Mouse (Mus musculus) thymus, adult 2 months (tissue): ENCODE measurements around the gene Naalad2. TPM values are rescaled to one million over a fixed set of nuclear protein-coding genes. Genes with fewer than 3 reads are reported as not detected.

Source experiments
- DNase-seq: peaks from one replicate; pipeline ENCODE4 v3.0.0; 2021
- H3K27ac ChIP-seq: fragments of 200-500 bp; 2 replicates; pipeline ENCODE4 v1.5.1; 2012; ENCODE audit warnings: low read length, control low read depth; ENCODE audit not compliant: control insufficient read depth, insufficient read depth
- H3K27me3 ChIP-seq: fragments of 200-500 bp; 2 replicates; pipeline ENCODE4 v1.6.1; 2012; ENCODE audit warnings: mild to moderate bottlenecking, low read length, moderate library complexity, mixed read lengths; ENCODE audit not compliant: control insufficient read depth, insufficient read depth
- H3K36me3 ChIP-seq: fragments of 200-500 bp; 2 replicates; pipeline ENCODE4 v1.6.1; 2012; ENCODE audit warnings: mild to moderate bottlenecking, low read length, moderate library complexity; ENCODE audit not compliant: control insufficient read depth, insufficient read depth
- H3K4me1 ChIP-seq: fragments of 200-500 bp; replicated peaks from 2 replicates; pipeline ENCODE4 v1.6.1; 2012; ENCODE audit warnings: low read length; ENCODE audit not compliant: control insufficient read depth, insufficient read depth
- H3K4me3 ChIP-seq: fragments of 200-500 bp; 2 replicates; pipeline ENCODE4 v1.5.1; 2012; ENCODE audit warnings: mild to moderate bottlenecking, low read length, control low read depth, moderate library complexity; ENCODE audit not compliant: control insufficient read depth, insufficient read depth
- CTCF ChIP-seq: fragments of 200-500 bp; IDR thresholded peaks from 2 replicates; pipeline ENCODE4 v1.5.1; 2012; ENCODE audit warnings: mild to moderate bottlenecking, control low read depth, low read length, moderate library complexity, borderline replicate concordance; ENCODE audit not compliant: control insufficient read depth, poor library complexity, insufficient read depth; ENCODE audit errors: extremely low read depth
- POLR2A ChIP-seq: fragments of 200-500 bp; IDR thresholded peaks from 2 replicates; pipeline ENCODE4 v1.6.1; 2012; ENCODE audit warnings: mild to moderate bottlenecking, low read length, control low read depth, moderate library complexity; ENCODE audit not compliant: control insufficient read depth, poor library complexity, insufficient read depth; ENCODE audit errors: extremely low read depth
- WGBS: fragments of 180-500 bp; shearing (Covaris S2); methylation state at CpG from one replicate; pipeline ENCODE4 v1.1.7; 2018; 5-methylcytosine and 5-hydroxymethylcytosine counted together
- polyA plus RNA-seq: library from polyadenylated mRNA; depleted of rRNA; stranded (reverse); fragments of >200 nt; gene quantifications from 2 replicates; pipeline ENCODE4 v1.2.3, GENCODE M21; 2012; rRNA removed

The Naalad2 gene
- polyA plus RNA-seq, 1 experiment = 0.43 TPM

DNA sequence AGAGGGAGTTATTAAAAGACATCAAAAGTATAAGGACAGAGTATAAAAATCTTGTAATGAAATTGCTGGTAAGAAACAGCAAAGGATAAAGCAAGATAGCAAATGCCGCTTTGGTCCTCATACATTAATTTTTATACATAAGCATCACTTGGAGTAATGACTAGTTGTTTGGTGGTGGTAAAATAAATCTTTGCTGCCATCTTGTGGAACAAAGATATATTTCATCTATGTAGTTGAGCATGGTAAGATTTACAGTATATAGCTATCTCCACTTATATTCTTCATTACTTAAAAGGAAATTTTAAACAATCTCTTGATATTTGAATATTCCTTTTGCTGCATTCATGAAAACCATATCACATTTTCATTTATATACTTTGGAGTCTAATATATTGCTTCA, 125.3 kb downstream of the Naalad2 start:
- no peak for DNase-seq
- H3K27ac ChIP-seq = no peak overlapping the region
- no peak overlapping the region for H3K4me3 ChIP-seq
- H3K4me1 ChIP-seq = no peaks in the 10 kb centered on the region
- H3K27me3 ChIP-seq = no peaks in the 10 kb centered on the region
- H3K36me3 ChIP-seq = no peaks in the 10 kb centered on the region
- 66% methylated on average over 1 of the region's 1 CpGs for WGBS
- no peak for TF ChIP-seq CTCF
- TF ChIP-seq POLR2A = no peak

DNA sequence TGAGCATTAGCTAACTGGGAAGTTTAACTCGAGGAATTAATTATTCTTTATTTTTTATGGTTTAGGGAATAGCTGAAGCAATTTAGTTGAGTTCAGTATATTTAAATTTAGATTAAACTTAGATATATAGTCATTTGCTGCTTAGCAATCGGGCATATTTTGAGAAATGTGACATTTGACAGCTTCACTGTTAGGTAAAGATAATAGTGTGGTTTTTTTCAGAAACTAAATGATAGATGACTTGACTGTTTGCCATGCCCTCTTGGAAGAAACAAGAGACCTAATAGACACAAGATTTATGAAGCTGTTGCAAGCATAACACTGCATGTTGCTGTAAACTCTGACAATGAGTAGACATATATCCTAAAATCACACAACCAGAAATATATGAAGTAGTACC, 126.0 kb downstream of the Naalad2 start:
- TF ChIP-seq CTCF (no peak), POLR2A (no peak)
- no peak for DNase-seq
- 48% methylated on average over 2 of the region's 2 CpGs for whole genome bisulfite sequencing
- Histone ChIP-seq H3K36me3 (no peaks in the 10 kb centered on the region), H3K4me3 (no peak overlapping the region), H3K4me1 (no peaks in the 10 kb centered on the region), H3K27me3 (no peaks in the 10 kb centered on the region), H3K27ac (no peak overlapping the region)

DNA sequence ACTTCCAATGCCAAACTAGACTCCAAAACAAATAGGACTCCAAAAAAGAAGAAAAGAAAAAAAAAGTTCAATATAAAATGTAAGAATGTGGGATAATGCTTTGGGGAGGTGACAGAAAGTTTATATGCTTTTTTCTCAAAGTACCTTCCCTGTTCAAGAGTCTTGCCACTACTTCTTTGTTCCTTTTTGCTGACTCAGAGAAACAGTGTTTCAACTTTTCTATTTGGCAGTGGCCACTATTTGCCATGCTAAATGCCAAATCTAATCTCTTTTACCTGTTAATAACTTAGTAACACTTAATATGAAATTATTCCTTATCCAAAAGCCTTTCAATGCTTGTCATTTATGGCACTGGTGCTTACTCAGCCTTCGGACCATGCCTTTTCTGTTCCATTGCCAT, 126.9 kb downstream of the Naalad2 start:
- Histone ChIP-seq H3K27me3 (no peaks in the 10 kb centered on the region), H3K4me3 (no peak overlapping the region), H3K27ac (no peak overlapping the region), H3K36me3 (no peaks in the 10 kb centered on the region), H3K4me1 (no peaks in the 10 kb centered on the region)
- DNase-seq = no peak
- no peak for TF ChIP-seq CTCF
- no peak for TF ChIP-seq POLR2A
- WGBS = 93% methylated on average over 1 of the region's 1 CpGs

Other genes with a start within 250 kb of the Naalad2 start
- 72.9 and 77.5 TPM in 2 replicates for gene Chordc1, start 110.9 kb downstream of the Naalad2 start, polyA plus RNA-seq
- gene Ubtfl1, start 1.4 kb upstream of the Naalad2 start, polyA plus RNA-seq = not detected in 2 replicates
- gene Mbd3l2, start 27.7 kb upstream of the Naalad2 start, polyA plus RNA-seq = not detected in 2 replicates
- 0.34 TPM in 2 replicates for gene Zfp558, start 75.3 kb upstream of the Naalad2 start, polyA plus RNA-seq
- gene Mbd3l1, start 75.4 kb upstream of the Naalad2 start, polyA plus RNA-seq = not detected in 2 replicates